Mouse (Mus musculus): ENCODE results near the gene Znrf4. TPM values are rescaled to one million over a fixed set of nuclear protein-coding genes. Genes with fewer than 3 reads are reported as not detected.
A peak's percentile ranks its signal among the peaks of the same experiment; 100 is the strongest.

The Znrf4 gene
- total and polyA plus RNA-seq, 2 experiments from 2014 or later, result not detected

DNA sequence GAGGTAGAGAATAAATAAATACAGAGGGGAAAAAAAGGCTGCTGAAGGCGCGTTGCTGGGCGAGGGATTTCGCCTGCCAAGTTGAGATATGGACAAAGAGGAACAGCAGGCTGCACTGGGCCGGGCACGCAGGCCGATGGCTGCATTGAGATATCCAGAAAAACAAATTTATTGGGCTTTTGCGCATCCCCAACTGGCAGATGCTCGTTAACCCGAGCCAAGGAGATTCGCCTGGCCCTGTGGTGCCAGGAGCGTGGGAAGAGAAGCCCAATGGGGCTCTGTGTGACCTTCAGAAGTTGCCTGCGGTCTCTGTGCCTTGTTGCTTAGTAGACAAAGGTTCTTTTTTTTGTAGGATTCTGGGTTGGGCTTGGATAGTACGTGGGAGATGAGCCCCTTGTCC, 24.0 kb upstream of the Znrf4 start:
- Histone ChIP-seq H3K9ac (replicated peaks; ENCODE audit: low read length) (no peak overlapping the region), H3K9me3 (ENCODE audit: low read length) (no peaks in the 10 kb centered on the region), H3K4me1 (ENCODE audit: insufficient read depth, low read length) (peaks cover 6% of the 10 kb centered on the region; the same call in 1 of the 2 replicates), H3K4me2 (ENCODE audit: low read depth, low read length) (no peak overlapping the region), H3K36me3 (ENCODE audit: insufficient read depth, low read length) (no peaks in the 10 kb centered on the region), H3K4me3 (ENCODE audit: low read length) (no peak overlapping the region), H3K27me3 (ENCODE audit: insufficient read depth, low read length) (no peaks in the 10 kb centered on the region), H3K27ac (peak overlapping the region; percentile 64)
- no peak for TF ChIP-seq CTCF (IDR thresholded peaks at IDR 0.05; ENCODE audit: low read depth)
- WGBS, result 25% methylated on average over 14 of the region's 14 CpGs
- ATAC-seq, result peak; percentile 68
- peak; percentile 75 for DNase-seq (ENCODE audit: low spot score)

DNA sequence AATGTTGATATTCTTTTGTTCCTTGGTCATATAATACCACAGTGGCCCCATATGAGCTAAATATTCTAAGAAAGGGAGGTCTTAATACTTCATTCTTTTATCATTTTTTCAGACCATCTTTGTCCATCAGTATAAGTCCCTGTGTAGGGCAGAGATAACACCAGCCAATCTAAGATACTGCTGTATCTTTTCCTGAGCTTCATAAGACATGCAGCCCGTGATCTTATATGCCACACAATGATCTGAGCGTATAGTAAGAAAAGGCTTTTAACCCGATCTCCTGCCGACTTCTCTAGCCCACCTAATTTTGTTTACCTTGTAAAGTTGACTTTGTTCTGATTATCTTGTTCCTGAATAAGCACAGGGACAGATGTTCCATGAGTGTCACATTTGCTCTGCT, 12.7 kb upstream of the Znrf4 start:
- H3K9ac ChIP-seq (replicated peaks; ENCODE audit: low read length), result no peak overlapping the region
- no peaks in the 10 kb centered on the region for H3K4me1 ChIP-seq (ENCODE audit: insufficient read depth, low read length)
- H3K4me2 ChIP-seq (ENCODE audit: low read depth, low read length), result no peak overlapping the region
- no peaks in the 10 kb centered on the region for H3K36me3 ChIP-seq (ENCODE audit: insufficient read depth, low read length)
- no peak for DNase-seq (ENCODE audit: low spot score)
- H3K9me3 ChIP-seq (ENCODE audit: low read length), result no peaks in the 10 kb centered on the region
- no peak overlapping the region for H3K27ac ChIP-seq
- no peak for ATAC-seq
- 76% methylated on average over 4 of the region's 4 CpGs for WGBS
- H3K4me3 ChIP-seq (ENCODE audit: low read length), result no peak overlapping the region
- H3K27me3 ChIP-seq (ENCODE audit: insufficient read depth, low read length), result no peaks in the 10 kb centered on the region
- no peak for TF ChIP-seq CTCF (IDR thresholded peaks at IDR 0.05; ENCODE audit: low read depth)

DNA sequence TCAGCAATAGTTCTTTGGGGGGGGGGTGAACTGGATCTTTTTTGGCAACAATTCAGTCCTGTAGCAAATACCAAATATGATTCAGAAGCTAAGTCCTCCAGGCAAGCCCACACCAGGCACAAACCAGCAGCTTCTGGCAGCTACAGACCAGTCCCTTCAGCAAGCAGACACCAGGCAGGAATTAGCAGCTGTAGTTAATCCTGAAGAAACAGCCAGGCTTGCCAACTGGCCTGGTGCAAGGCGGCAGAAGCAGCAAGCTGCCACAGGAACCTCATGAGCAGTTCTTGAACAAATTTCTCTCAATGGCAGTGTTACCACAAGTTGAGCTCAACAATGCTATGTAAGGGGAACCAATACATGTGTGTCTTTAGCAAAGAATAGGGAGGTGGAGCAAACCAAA, 10.5 kb upstream of the Znrf4 start:
- DNase-seq (ENCODE audit: low spot score) (no peak), ATAC-seq (no peak)

DNA sequence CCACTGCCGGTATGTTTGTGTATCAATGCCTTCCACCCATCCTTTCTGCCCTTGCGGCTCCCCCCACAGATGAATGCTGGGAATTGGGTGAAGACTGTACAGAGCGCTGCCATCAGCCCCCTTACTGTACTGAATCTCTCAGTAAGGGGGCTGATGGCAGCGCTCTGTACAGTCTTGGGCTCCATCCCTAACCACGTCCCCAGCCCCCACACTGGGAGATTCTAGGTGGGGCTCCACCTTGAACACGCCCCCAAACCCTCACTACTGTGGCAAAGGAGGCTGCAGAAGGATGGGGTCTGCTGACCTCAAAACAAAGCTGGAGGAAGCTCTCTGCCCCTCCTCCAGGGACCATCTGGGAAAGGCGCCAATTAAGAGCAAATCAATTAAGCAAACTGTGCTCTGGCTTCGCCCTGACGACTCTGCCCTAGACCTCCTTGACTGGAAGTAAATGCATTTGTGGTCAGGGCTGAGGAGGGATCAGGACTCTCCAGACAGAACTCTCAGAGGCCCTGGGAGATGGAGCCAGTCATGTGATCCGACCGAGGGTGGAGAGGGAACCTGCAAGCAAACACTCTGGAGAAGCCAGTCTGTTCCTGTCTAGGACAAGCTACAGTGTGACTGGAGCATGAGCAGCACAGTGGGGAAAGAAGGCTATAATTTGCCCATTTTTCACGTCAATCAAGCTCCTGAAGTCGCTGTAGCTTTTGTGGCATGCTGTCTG, 3.6 kb upstream of the Znrf4 start:
- no peak overlapping the region; the same call in 1 of the 2 replicates for H3K27ac ChIP-seq
- no peaks in the 10 kb centered on the region for H3K9me3 ChIP-seq (ENCODE audit: low read length)
- no peak overlapping the region for H3K9ac ChIP-seq (replicated peaks; ENCODE audit: low read length)
- peak; percentile 58 for ATAC-seq
- no peak overlapping the region for H3K4me3 ChIP-seq (ENCODE audit: low read length)
- WGBS, result 5% methylated on average over 13 of the region's 13 CpGs
- peak; percentile 83 for DNase-seq (ENCODE audit: low spot score)
- peaks cover 15% of the 10 kb centered on the region for H3K27me3 ChIP-seq (ENCODE audit: insufficient read depth, low read length)
- no peak for TF ChIP-seq CTCF (IDR thresholded peaks at IDR 0.05; ENCODE audit: low read depth)
- peaks cover 15% of the 10 kb centered on the region for H3K4me1 ChIP-seq (ENCODE audit: insufficient read depth, low read length)
- no peaks in the 10 kb centered on the region for H3K36me3 ChIP-seq (ENCODE audit: insufficient read depth, low read length)
- peak overlapping the region; percentile 21; the same call in 1 of the 2 replicates for H3K4me2 ChIP-seq (ENCODE audit: low read depth, low read length)

More for the DNA sequence above, 10.5 kb upstream of the Znrf4 start:
- H3K36me3 ChIP-seq (ENCODE audit: insufficient read depth, low read length), result no peaks in the 10 kb centered on the region
- H3K27me3 ChIP-seq (ENCODE audit: insufficient read depth, low read length), result no peaks in the 10 kb centered on the region
- H3K4me3 ChIP-seq (ENCODE audit: low read length), result no peak overlapping the region
- H3K4me1 ChIP-seq (ENCODE audit: insufficient read depth, low read length), result no peaks in the 10 kb centered on the region
- H3K9ac ChIP-seq (replicated peaks; ENCODE audit: low read length), result no peak overlapping the region
- TF ChIP-seq CTCF (IDR thresholded peaks at IDR 0.05; ENCODE audit: low read depth), result no peak
- no peak overlapping the region for H3K4me2 ChIP-seq (ENCODE audit: low read depth, low read length)
- 38% methylated on average over 1 of the region's 1 CpGs for whole genome bisulfite sequencing
- no peak overlapping the region for H3K27ac ChIP-seq
- no peaks in the 10 kb centered on the region for H3K9me3 ChIP-seq (ENCODE audit: low read length)

DNA sequence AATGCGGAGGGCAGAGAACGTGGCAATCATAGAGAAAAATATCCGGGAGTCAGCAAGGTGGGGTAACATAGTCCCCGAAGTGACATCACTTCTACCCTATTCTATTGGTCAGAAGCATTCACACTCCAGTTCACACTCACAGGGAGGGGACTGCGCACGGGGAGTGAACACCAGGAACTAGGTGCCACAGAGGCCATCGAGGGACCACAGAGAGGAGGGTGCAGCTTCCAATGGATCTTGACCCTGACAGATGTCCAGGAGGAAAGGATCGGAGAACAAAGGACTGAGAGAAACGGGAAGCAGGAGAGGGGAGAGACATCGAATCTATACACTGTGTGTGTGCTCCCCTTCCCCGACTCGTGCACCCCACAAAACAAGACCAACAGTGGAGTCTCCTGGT, 2.7 kb upstream of the Znrf4 start:
- H3K9me3 ChIP-seq (ENCODE audit: low read length), result no peaks in the 10 kb centered on the region
- H3K36me3 ChIP-seq (ENCODE audit: insufficient read depth, low read length), result no peaks in the 10 kb centered on the region
- H3K27ac ChIP-seq, result no peak overlapping the region
- no peak overlapping the region for H3K4me3 ChIP-seq (ENCODE audit: low read length)
- H3K27me3 ChIP-seq (ENCODE audit: insufficient read depth, low read length), result peaks cover 18% of the 10 kb centered on the region
- H3K9ac ChIP-seq (replicated peaks; ENCODE audit: low read length), result no peak overlapping the region
- no peak overlapping the region for H3K4me2 ChIP-seq (ENCODE audit: low read depth, low read length)
- peaks cover 22% of the 10 kb centered on the region for H3K4me1 ChIP-seq (ENCODE audit: insufficient read depth, low read length)
- no peak for ATAC-seq
- no peak for DNase-seq (ENCODE audit: low spot score)
- no peak for TF ChIP-seq CTCF (IDR thresholded peaks at IDR 0.05; ENCODE audit: low read depth)
- WGBS, result 47% methylated on average over 12 of the region's 12 CpGs

DNA sequence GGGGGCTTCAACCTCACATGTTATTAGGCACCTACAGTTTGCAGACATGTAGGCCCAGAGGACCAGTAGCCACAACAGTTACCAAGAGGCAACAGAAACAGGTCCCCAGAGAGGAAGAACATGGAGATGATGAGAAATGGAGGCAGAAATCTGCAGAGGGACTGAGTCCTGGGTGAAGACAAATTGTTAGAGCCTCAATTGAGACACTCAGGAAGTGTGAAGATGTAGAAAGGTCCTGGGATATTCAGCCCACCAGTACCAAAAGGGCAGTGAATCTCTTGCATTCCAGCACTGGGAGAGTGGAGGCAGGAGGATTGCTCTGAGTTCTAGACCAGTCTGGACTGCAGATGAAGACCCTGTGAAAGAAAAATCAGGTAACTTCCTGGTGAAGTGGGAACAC, 2.1 kb upstream of the Znrf4 start:
- Histone ChIP-seq H3K9me3 (ENCODE audit: low read length) (no peaks in the 10 kb centered on the region), H3K36me3 (ENCODE audit: insufficient read depth, low read length) (no peaks in the 10 kb centered on the region), H3K27me3 (ENCODE audit: insufficient read depth, low read length) (peaks cover 18% of the 10 kb centered on the region), H3K4me1 (ENCODE audit: insufficient read depth, low read length) (peaks cover 22% of the 10 kb centered on the region), H3K27ac (no peak overlapping the region), H3K4me2 (ENCODE audit: low read depth, low read length) (no peak overlapping the region), H3K4me3 (ENCODE audit: low read length) (no peak overlapping the region), H3K9ac (replicated peaks; ENCODE audit: low read length) (no peak overlapping the region)
- no peak for TF ChIP-seq CTCF (IDR thresholded peaks at IDR 0.05; ENCODE audit: low read depth)
- DNase-seq (ENCODE audit: low spot score), result no peak
- ATAC-seq, result no peak

DNA sequence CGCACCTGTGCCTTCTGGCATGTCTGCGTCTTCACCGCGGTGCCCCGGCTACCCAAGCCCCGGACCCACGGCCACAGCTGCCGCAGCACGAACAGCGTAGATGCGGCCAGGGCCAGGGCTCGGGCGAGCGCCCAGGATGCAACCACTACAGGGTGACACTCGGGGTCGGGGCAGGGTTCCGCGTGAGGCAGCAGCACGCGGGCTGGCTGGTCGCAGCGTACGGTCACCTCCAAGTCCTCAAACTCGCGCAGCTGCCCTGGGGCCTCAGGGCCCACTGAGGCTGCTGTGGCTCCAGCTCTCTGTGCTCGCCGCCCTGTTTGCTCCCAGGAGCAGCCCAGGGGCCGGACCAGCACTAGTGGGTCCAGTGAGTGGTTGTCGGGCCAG, 532 bp downstream of the Znrf4 start:
- no peaks in the 10 kb centered on the region for H3K36me3 ChIP-seq (ENCODE audit: insufficient read depth, low read length)
- 27% methylated on average over 29 of the region's 29 CpGs for WGBS
- no peak for TF ChIP-seq CTCF (IDR thresholded peaks at IDR 0.05; ENCODE audit: low read depth)
- H3K4me3 ChIP-seq (ENCODE audit: low read length), result peak overlapping the region; percentile 23; the same call in 1 of the 2 replicates
- DNase-seq (ENCODE audit: low spot score), result no peak
- no peak overlapping the region; the same call in 1 of the 2 replicates for H3K27ac ChIP-seq
- peaks cover 18% of the 10 kb centered on the region for H3K27me3 ChIP-seq (ENCODE audit: insufficient read depth, low read length)
- no peak for ATAC-seq
- no peak overlapping the region for H3K9ac ChIP-seq (replicated peaks; ENCODE audit: low read length)
- peak overlapping the region; percentile 35 for H3K4me2 ChIP-seq (ENCODE audit: low read depth, low read length)
- no peaks in the 10 kb centered on the region for H3K9me3 ChIP-seq (ENCODE audit: low read length)
- peaks cover 30% of the 10 kb centered on the region for H3K4me1 ChIP-seq (ENCODE audit: insufficient read depth, low read length)

All from hindbrain, postnatal 0 days (tissue).